ENCODE assay signal across 23 mouse cellular contexts in genomic region chr3:107701767-107702394, GRCm38 (mm10).
"Had no signal": no experiment of that assay in that cellular context is flagged by ENCODE, and none has a peak within 500 bp of the region (broad histone marks: within the 10 kb centered on the region; RNA-seq: fewer than 3 reads in every experiment).

No protein-coding gene starts in this region.

- DNase-seq: gastrocnemius, postnatal 14 days; gastrocnemius, postnatal 36 days; heart, adult 18-20 months; heart, postnatal 10 days; heart, postnatal 36 days; kidney, adult 18-20 months; kidney, adult 8-10 months; kidney, postnatal 10 days; kidney, postnatal 25 days; kidney, postnatal 4 days; layer of hippocampus, adult 9-11 months; liver; liver, embryonic 13.5 days had no signal

- H3K4me3 ChIP-seq: heart, embryonic 10.5 days; heart, embryonic 12.5 days; hindbrain, embryonic 13.5 days; hindbrain, embryonic 15.5 days; left cerebral cortex, adult 2 months; limb, embryonic 10.5 days; limb, embryonic 12.5 days; liver, embryonic 13.5 days; liver, embryonic 15.5 days had no signal

- H3K4me2 ChIP-seq: heart, embryonic 12.5 days; hindbrain, embryonic 13.5 days; hindbrain, embryonic 15.5 days; limb, embryonic 12.5 days; liver, embryonic 11.5 days; liver, embryonic 13.5 days; liver, embryonic 15.5 days had no signal

- H3K36me3 ChIP-seq: heart, embryonic 10.5 days; heart, embryonic 12.5 days; hindbrain, embryonic 13.5 days; hindbrain, embryonic 15.5 days; limb, embryonic 10.5 days; limb, embryonic 12.5 days; liver, embryonic 13.5 days; liver, embryonic 15.5 days had no signal

- H3K27me3 ChIP-seq: heart, embryonic 12.5 days; hindbrain, embryonic 13.5 days; hindbrain, embryonic 15.5 days; limb, embryonic 12.5 days; liver, embryonic 13.5 days; liver, embryonic 15.5 days had no signal

- H3K27ac ChIP-seq: heart, embryonic 10.5 days; hindbrain, embryonic 13.5 days; hindbrain, embryonic 15.5 days; hindbrain, postnatal 0 days; left cerebral cortex, adult 2 months; limb, embryonic 10.5 days; limb, embryonic 12.5 days; liver, embryonic 13.5 days; liver, embryonic 15.5 days had no signal
